Mouse (Mus musculus) bone marrow, adult 2 months (tissue): ENCODE results near the gene 1190005I06Rik. TPM values are rescaled to one million over a fixed set of nuclear protein-coding genes. Genes with fewer than 3 reads are reported as not detected.

Source experiments
- H3K27ac ChIP-seq: fragments of 200-500 bp; 2 replicates; pipeline ENCODE4 v1.5.1; 2012; ENCODE audit warnings: low read depth, mild to moderate bottlenecking, control low read depth, inconsistent platforms, low read length; ENCODE audit not compliant: control insufficient read depth, poor library complexity, insufficient read depth
- H3K4me1 ChIP-seq: fragments of 200-500 bp; 2 replicates; pipeline ENCODE4 v1.6.1; 2011; ENCODE audit warnings: low read length; ENCODE audit not compliant: control insufficient read depth, insufficient read depth
- H3K4me3 ChIP-seq: fragments of 200-500 bp; replicated peaks from 2 replicates; pipeline ENCODE3; 2011; ENCODE audit warnings: mild to moderate bottlenecking, low read depth, low read length, control low read depth; ENCODE audit not compliant: control insufficient read depth
- CTCF ChIP-seq: fragments of 200-500 bp; IDR thresholded peaks from 2 replicates; pipeline ENCODE4 v1.5.1; 2011; ENCODE audit warnings: low read length, control low read depth; ENCODE audit not compliant: control insufficient read depth, insufficient read depth
- POLR2A ChIP-seq: fragments of 200-500 bp; IDR thresholded peaks from 2 replicates; pipeline ENCODE4 v1.6.1; 2011; ENCODE audit warnings: low read depth, mild to moderate bottlenecking, control low read depth, low read length, borderline replicate concordance; ENCODE audit not compliant: control insufficient read depth
- WGBS: fragments of 180-500 bp; shearing (Covaris S2); methylation state at CpG from one replicate; pipeline ENCODE4 v1.1.7; 2018; 5-methylcytosine and 5-hydroxymethylcytosine counted together
- polyA plus RNA-seq: library from polyadenylated mRNA; stranded (reverse); fragments of >200 nt; gene quantifications from 2 replicates; pipeline ENCODE4 v1.2.4, GENCODE M21; 2011; ENCODE audit warnings: low replicate concordance; ENCODE audit not compliant: missing spikeins, insufficient read depth, insufficient read length

Gene 1190005I06Rik
- polyA plus RNA-seq, 1 experiment: not detected

DNA sequence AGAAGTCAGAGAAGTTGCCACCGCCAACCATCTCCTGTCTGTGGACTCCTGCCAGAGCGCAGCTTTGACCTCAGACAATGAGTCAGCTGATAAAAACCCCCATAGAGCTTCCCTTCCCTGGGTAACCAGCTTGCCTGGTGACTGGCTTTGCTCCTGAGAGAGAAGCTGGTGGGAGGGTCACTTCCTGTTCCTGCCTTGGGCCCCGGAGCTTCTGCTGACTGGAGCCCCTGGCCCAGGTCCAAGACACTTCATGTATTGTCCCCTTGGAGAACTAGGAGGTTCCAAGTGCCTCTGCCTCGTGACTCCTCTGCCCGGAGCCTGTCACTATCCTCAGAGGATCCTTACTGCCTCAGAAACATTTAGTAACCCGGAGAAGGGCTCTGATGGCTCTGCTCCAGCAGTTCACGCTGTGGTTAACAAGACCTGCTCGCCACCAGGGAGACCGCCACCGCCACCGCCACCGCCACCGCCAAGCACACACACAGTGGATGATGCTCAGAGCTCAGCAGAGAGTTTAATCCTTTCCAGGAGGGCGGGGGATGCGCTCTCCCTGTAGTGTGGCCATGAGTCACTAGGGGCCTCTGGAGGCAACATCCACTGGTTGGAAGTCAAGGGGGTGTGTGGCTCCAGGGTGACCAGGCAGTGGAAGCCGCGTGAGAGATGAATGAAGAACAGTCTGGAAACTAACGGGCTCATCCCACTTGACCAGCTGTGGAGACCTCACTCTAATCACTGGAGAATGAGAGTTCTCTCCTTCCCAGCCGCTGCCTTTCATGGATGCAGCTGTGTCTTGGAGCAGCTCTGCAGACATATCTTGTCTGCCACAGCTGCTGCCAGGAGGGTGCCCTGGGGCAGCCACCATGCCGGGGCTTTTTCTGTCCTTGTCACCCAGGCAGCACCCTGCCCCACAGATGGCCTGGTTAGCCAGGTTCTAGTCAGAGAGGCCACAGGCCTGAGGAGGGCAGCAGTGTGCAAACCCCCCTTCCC lies 83.3 kb downstream of the 1190005I06Rik start:
- peak overlapping the region; percentile 76 for H3K27ac ChIP-seq
- TF ChIP-seq CTCF: no peak; the same call in 1 of the 2 replicates
- no peak for TF ChIP-seq POLR2A
- H3K4me1 ChIP-seq: peaks cover 10% of the 10 kb centered on the region
- H3K4me3 ChIP-seq: no peak overlapping the region
- 22% methylated on average over 20 of the region's 20 CpGs for WGBS

DNA sequence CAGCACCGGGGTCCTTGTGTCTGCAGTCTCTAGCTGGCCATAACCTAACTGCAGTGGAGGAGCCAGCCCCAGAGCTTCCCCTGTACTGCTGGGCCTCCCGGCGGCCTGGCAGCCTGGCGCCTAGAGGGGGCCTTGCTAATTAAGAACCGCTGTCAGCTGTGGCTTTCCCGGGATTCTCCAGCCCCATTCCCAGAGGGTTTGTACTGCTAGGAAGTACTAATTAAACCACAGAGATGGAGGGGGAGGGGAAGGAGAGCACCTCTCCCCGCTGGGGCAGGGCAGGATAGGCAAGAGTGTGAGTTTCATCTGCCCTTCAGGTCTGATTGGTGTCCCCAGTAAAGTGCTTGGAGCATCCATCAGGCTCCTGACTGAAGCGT lies 84.1 kb downstream of the 1190005I06Rik start:
- 42% methylated on average over 8 of the region's 8 CpGs for WGBS
- Histone ChIP-seq H3K4me1 (peaks cover 10% of the 10 kb centered on the region), H3K27ac (peak overlapping the region; percentile 76), H3K4me3 (no peak overlapping the region)
- no peak for TF ChIP-seq POLR2A
- no peak for TF ChIP-seq CTCF

DNA sequence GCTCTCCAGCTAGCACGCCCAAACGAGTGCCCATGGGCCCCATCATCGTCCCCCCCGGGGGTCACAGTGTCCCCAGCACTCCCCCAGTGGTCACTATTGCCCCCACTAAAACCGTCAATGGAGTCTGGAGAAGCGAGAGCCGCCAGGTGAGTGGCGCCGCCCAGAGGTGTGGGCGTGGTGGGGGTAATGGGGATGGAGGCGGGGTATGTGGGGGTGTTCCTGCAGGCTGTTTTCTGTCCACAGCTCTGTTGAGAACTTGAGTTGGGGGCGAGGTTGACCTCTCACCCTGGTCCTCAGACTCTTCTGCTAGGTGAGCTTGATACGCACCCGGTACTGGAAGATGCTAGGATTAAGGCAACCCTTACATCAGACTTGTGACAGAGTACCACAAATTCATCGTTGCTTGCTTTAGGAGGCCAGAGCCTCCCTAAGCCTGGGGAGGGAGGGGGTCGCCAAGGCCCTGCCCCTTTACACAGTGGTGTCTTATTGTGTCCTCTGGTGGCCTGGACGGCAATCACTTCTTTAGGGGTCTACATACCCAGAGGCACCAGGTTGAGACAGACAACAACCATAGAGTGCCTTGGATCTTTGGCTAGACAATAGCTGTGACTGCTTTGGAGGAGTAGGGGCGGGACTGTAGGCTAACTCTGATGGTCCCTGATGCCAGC lies 84.6 kb downstream of the 1190005I06Rik start:
- H3K4me1 ChIP-seq: peaks cover 10% of the 10 kb centered on the region
- H3K27ac ChIP-seq: peak overlapping the region; percentile 76
- TF ChIP-seq POLR2A (no peak), CTCF (no peak)
- no peak overlapping the region for H3K4me3 ChIP-seq
- 89% methylated on average over 18 of the region's 18 CpGs for WGBS

DNA sequence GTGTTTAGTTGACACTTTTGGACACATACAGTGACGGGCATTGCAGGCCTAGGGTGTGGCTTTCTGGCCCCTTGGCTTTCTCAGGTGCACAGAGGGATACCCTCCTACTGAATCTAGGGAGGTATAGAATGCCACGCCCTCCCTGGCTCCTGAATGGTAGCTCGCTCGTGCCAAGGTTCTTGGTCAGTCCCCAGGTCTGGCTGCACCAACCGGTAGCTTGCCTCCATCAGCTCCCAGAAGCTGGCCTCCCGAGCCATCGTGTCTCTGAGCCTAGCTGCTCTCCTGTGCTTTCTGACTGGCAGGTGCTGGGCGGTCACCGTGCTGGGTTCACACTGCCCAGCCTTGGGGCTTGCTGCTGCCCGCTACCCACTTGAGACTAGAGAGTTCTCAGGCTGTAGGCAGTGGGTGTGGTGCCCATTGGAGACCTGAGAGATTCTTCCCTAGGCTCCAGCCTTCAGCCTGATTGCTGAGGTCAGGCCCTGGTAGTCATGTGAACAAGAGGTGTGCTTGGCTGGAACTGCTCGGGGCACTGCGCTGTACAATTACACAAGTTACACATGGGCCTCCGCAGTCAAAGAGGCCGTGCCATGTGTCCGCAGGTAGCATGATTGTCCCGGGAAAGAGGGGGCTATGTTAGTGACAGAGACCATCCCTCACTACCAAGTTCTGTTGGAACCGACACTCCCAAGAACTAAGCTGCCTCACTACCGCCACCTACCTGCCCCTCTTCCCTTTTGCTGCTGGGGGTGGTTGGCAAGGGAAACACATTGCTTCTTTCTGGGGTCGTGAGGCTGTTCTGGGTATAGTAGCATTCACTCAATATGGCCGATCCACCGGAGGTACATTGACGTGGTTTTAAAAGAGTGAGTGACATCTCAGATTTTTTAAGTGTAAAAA lies 85.6 kb downstream of the 1190005I06Rik start:
- H3K4me3 ChIP-seq: no peak overlapping the region
- H3K27ac ChIP-seq: no peak overlapping the region
- WGBS: 79% methylated on average over 22 of the region's 22 CpGs
- no peak for TF ChIP-seq POLR2A
- TF ChIP-seq CTCF: peak; percentile 60; the same call in 1 of the 2 replicates
- H3K4me1 ChIP-seq: peaks cover 10% of the 10 kb centered on the region

DNA sequence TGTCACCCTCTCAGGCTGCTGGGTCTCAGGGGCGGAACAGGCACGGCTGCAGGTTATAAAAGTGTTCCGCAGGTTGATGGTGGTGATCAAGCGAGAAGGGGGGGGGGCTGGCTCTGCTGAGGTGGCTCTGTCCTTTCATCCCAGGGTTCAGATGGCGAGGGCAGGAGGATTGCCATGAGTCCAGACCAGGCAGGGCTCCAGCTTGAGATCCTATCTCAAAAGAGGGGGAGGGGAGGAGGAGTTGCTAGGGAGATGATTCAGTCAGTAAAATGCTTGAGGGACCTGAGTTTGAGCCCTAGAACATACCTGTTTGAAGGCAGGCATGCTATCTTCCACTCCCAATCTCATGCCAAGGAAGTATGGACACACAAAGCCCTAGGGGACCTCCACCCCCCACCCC lies 86.9 kb downstream of the 1190005I06Rik start:
- Histone ChIP-seq H3K27ac (no peak overlapping the region), H3K4me3 (no peak overlapping the region), H3K4me1 (peaks cover 10% of the 10 kb centered on the region)
- TF ChIP-seq POLR2A (no peak), CTCF (no peak)
- WGBS: 88% methylated on average over 5 of the region's 5 CpGs

DNA sequence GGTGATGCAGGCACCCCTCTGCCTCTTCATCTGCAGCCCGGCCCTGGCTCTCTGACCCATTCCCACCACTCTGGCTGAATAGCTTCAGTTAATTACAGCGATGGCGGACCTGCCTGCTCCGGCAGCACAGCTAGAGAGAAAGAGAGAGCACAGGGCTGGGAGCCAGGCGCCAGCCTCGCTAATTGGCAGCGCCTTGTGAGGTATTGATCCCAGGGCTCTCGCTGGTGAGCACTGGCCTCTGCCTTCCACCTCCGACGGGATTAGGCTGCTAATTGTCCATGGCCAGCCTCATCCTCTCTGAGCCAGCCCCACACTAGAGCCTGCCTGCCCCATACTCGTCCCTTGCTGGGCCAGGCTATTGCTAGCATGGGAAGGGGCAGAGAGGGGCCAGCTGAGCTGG lies 87.8 kb downstream of the 1190005I06Rik start:
- Histone ChIP-seq H3K27ac (no peak overlapping the region), H3K4me3 (no peak overlapping the region), H3K4me1 (peaks cover 10% of the 10 kb centered on the region)
- 94% methylated on average over 11 of the region's 11 CpGs for WGBS
- TF ChIP-seq POLR2A: no peak
- TF ChIP-seq CTCF: no peak

Other genes with a start within 250 kb of the 1190005I06Rik start
- gene Gins2, start 58.3 kb downstream of the 1190005I06Rik start, polyA plus RNA-seq: 14.7 and 20.0 TPM in 2 replicates
- not detected in 2 replicates for gene Gm27021, start 20.4 kb upstream of the 1190005I06Rik start, polyA plus RNA-seq
- gene Cox4i1, start 20.6 kb upstream of the 1190005I06Rik start, polyA plus RNA-seq: 413 and 448 TPM in 2 replicates
- 28.5 and 66.3 TPM in 2 replicates for gene Emc8, start 20.9 kb upstream of the 1190005I06Rik start, polyA plus RNA-seq
- 32.8 and 80.9 TPM in 2 replicates for gene Irf8, start 88.7 kb upstream of the 1190005I06Rik start, polyA plus RNA-seq